8 mouse cellular contexts compared by ENCODE assay signal in the genomic region with DNA sequence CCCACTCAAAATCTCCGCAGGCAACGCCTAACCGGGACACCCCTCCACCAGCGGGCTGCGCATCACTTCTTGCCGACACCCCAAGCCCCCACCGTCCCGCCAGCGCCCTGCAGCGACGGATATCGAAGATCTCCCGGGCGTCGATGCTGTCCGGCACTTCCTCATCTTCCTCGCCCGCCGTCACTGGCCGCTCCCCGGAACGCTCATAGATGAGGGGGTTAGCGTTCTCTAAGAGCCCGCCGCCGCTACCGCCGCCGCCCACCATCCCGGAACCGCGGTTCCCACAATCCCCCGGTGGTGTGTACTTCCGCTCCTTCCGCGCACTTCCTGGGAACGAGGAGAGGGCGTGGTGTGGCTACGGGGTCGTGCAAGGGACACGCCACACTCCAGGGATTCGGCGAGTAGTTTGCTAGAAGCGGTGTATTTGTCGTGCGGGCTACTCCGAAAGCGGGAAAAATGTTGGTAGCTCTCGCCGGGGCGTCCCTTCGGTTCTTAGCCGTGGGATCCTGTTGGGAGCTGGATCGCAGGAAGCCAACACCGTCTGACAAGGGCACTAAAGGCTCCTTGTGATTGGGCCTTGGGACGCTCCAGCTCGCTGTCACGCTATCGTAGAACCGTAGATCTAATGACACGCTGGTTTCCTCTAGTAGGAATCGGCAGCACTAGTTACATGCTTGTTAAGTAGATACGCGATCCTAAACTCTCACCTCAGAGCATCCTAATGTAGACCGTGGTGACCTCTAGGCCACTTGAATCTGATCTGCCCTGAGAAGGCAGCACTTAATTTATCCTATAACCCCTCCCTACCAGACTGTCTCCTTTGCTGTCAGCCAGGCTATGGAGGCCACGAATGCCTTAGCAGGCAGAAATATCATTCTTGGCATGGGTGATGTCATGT. TPM values are rescaled to one million over a fixed set of nuclear protein-coding genes. Genes with fewer than 3 reads are reported as not detected.
DNase-seq lines count a peak whose midpoint lies in the region; ATAC-seq lines count a peak whose summit lies in the region.

A gene (minus strand): TSS at position 540 of the 898 bp plus-strand sequence.

- peak within 1 kb of the TSS; percentile 90 for H3K27ac ChIP-seq in hindbrain, embryonic 16.5 days (ENCODE audit: low read depth, low read length)
- H3K27ac ChIP-seq in macrophage, result peak within 1 kb of the TSS; percentile 82

- 1% methylated on average over 66 of the region's 66 CpGs for WGBS in hindbrain, embryonic 16.5 days
- WGBS in macrophage (ENCODE audit: missing documents), result 1% methylated on average over 66 of the region's 66 CpGs

- no peaks in the 10 kb centered on the region for H3K9me3 ChIP-seq in hindbrain, embryonic 16.5 days (ENCODE audit: control insufficient read depth, low read length)

- peak; percentile 97 for ATAC-seq in hindbrain, embryonic 16.5 days

- H3K4me3 ChIP-seq in hindbrain, embryonic 16.5 days (ENCODE audit: low read length), result peak within 1 kb of the TSS; percentile 85
- peak within 1 kb of the TSS; percentile 90 for H3K4me3 ChIP-seq in macrophage (ENCODE audit: inconsistent target)

- H3K4me2 ChIP-seq in hindbrain, embryonic 16.5 days (ENCODE audit: low read length), result peak within 1 kb of the TSS; percentile 93

- no peaks in the 10 kb centered on the region for H3K27me3 ChIP-seq in hindbrain, embryonic 16.5 days (replicated peaks; ENCODE audit: control insufficient read depth, insufficient read depth, low read length)

- H3K9ac ChIP-seq in hindbrain, embryonic 16.5 days (ENCODE audit: low read depth, low read length), result peak within 1 kb of the TSS; percentile 89

- H3K4me1 ChIP-seq in hindbrain, embryonic 16.5 days (ENCODE audit: control insufficient read depth, insufficient read depth, low read depth, low read length), result peaks cover 17% of the 10 kb centered on the region

- peaks cover 3% of the 10 kb centered on the region for H3K36me3 ChIP-seq in hindbrain, embryonic 16.5 days (ENCODE audit: control insufficient read depth, insufficient read depth, low read length)
- H3K36me3 ChIP-seq in macrophage (ENCODE audit: inconsistent target), result 0 out of 2 replicates have a peak, but pooled peaks cover 13% of the 10 kb centered on the region

- DNase-seq in T-cell, adult 2 months (ENCODE audit: low spot score), result peak; percentile 76
- peak; percentile 91 to 94 for DNase-seq in cerebellum, postnatal 36 days
- peak; percentile 89 for DNase-seq in gastrocnemius, adult 18-20 months (ENCODE audit: low spot score)
- DNase-seq in left cerebral cortex, adult 18-20 months (ENCODE audit: low spot score in 2 of 2), result peak; percentile 92
- DNase-seq in right cerebral cortex, adult 18-20 months, result peak; percentile 94
- DNase-seq in urinary bladder, postnatal 10 days (ENCODE audit: low spot score), result peak; percentile 61

- H3K79me2 ChIP-seq in macrophage (ENCODE audit: inconsistent target), result peaks cover 21% of the 10 kb centered on the region

RNA-seq across cellular contexts. Expression of the gene that starts here (rescaled TPM):
- 10 to 100 TPM; 40.2 to 43.4 TPM for total RNA-seq in gastrocnemius, adult 18-20 months (2021)
- 124 and 136 TPM in 2 replicates for polyA plus RNA-seq in hindbrain, embryonic 16.5 days (2015; fragmentation: Nextera tagmentation; extraction: Ambion mirVana)
- total RNA-seq in left cerebral cortex, adult 18-20 months (2021), result 10 to 100 TPM; 30.0 to 35.5 TPM
- total RNA-seq in macrophage (2018; cell fraction: chromatin; rRNA removed), result 10 to 100 TPM in 15 of 26 experiments, 1 to 10 TPM in 11; 4.1 to 21.0 (median 12.6) TPM
- 10 to 100 TPM; 20.0 to 42.6 (median 28.5) TPM for total RNA-seq in macrophage (2018; cell fraction: cytosol; rRNA removed)
- 10 to 100 TPM in 25 of 26 experiments, 1 to 10 TPM in 1; 6.3 to 32.2 (median 19.6) TPM for total RNA-seq in macrophage (2018; cell fraction: nucleus; rRNA removed)
- 33.8 to 37.1 TPM (median 34.4 TPM) in 3 replicates for polyA plus RNA-seq in macrophage (2018)

Comparison
In these comparisons a context has a peak if more than half of its experiments do, and no peak if none do; other contexts are left out.
1. Peak in every context shown above with its lines: DNase-seq, ATAC-seq, H3K4me3 ChIP-seq and H3K27ac ChIP-seq.